Mouse (Mus musculus) bone marrow, adult 2 months (tissue): Measurements from ENCODE around the gene Dnlz. TPM values are rescaled to one million over a fixed set of nuclear protein-coding genes. Genes with fewer than 3 reads are reported as not detected.

Experiments
- H3K27ac ChIP-seq: fragments of 200-500 bp; 2 replicates; pipeline ENCODE4 v1.5.1; 2012; ENCODE audit warnings: low read depth, mild to moderate bottlenecking, control low read depth, inconsistent platforms, low read length; ENCODE audit not compliant: control insufficient read depth, poor library complexity, insufficient read depth
- H3K4me1 ChIP-seq: fragments of 200-500 bp; 2 replicates; pipeline ENCODE4 v1.6.1; 2011; ENCODE audit warnings: low read length; ENCODE audit not compliant: control insufficient read depth, insufficient read depth
- H3K4me3 ChIP-seq: fragments of 200-500 bp; replicated peaks from 2 replicates; pipeline ENCODE3; 2011; ENCODE audit warnings: mild to moderate bottlenecking, low read depth, low read length, control low read depth; ENCODE audit not compliant: control insufficient read depth
- CTCF ChIP-seq: fragments of 200-500 bp; IDR thresholded peaks from 2 replicates; pipeline ENCODE4 v1.5.1; 2011; ENCODE audit warnings: low read length, control low read depth; ENCODE audit not compliant: control insufficient read depth, insufficient read depth
- POLR2A ChIP-seq: fragments of 200-500 bp; IDR thresholded peaks from 2 replicates; pipeline ENCODE4 v1.6.1; 2011; ENCODE audit warnings: low read depth, mild to moderate bottlenecking, control low read depth, low read length, borderline replicate concordance; ENCODE audit not compliant: control insufficient read depth
- WGBS: fragments of 180-500 bp; shearing (Covaris S2); methylation state at CpG from one replicate; pipeline ENCODE4 v1.1.7; 2018; 5-methylcytosine and 5-hydroxymethylcytosine counted together
- polyA plus RNA-seq: library from polyadenylated mRNA; stranded (reverse); fragments of >200 nt; gene quantifications from 2 replicates; pipeline ENCODE4 v1.2.4, GENCODE M21; 2011; ENCODE audit warnings: low replicate concordance; ENCODE audit not compliant: missing spikeins, insufficient read depth, insufficient read length

Dnlz gene
- polyA plus RNA-seq, 1 experiment, result 6.9 TPM

GRCm38 (mm10) chr2:26305555-26305954, 46.4 kb downstream of the Dnlz start:
- no peak for TF ChIP-seq POLR2A
- TF ChIP-seq CTCF, result no peak
- 79% methylated on average over 2 of the region's 2 CpGs for WGBS
- Histone ChIP-seq H3K4me1 (no peaks in the 10 kb centered on the region), H3K4me3 (no peak overlapping the region), H3K27ac (no peak overlapping the region)

GRCm38 (mm10) chr2:26304711-26305110, 47.2 kb downstream of the Dnlz start:
- 30% methylated on average over 1 of the region's 1 CpGs for WGBS
- H3K4me1 ChIP-seq, result no peaks in the 10 kb centered on the region
- no peak overlapping the region for H3K27ac ChIP-seq
- no peak for TF ChIP-seq CTCF
- TF ChIP-seq POLR2A, result no peak
- H3K4me3 ChIP-seq, result no peak overlapping the region

- WGBS, result 83% methylated on average over 10 of the region's 10 CpGs
- Histone ChIP-seq H3K4me3 (no peak overlapping the region), H3K4me1 (no peaks in the 10 kb centered on the region), H3K27ac (no peak overlapping the region)
- TF ChIP-seq POLR2A (no peak), CTCF (no peak)
Measured at GRCm38 (mm10) chr2:26302005-26302503, 49.9 kb downstream of the Dnlz start.

- WGBS, result 3% methylated on average over 3 of the region's 3 CpGs
- Histone ChIP-seq H3K4me1 (no peaks in the 10 kb centered on the region), H3K4me3 (no peak overlapping the region), H3K27ac (no peak overlapping the region)
- TF ChIP-seq POLR2A (no peak), CTCF (peak; percentile 92)
Measured at GRCm38 (mm10) chr2:26300808-26301174, 51.1 kb downstream of the Dnlz start.

- H3K27ac ChIP-seq, result no peak overlapping the region
- H3K4me1 ChIP-seq, result no peaks in the 10 kb centered on the region
- TF ChIP-seq POLR2A (no peak), CTCF (no peak)
- 71% methylated on average over 5 of the region's 5 CpGs for WGBS
- H3K4me3 ChIP-seq, result no peak overlapping the region
Measured at GRCm38 (mm10) chr2:26300161-26300807, 51.6 kb downstream of the Dnlz start.

GRCm38 (mm10) chr2:26299336-26299735, 52.6 kb downstream of the Dnlz start:
- TF ChIP-seq CTCF (no peak), POLR2A (no peak)
- 88% methylated on average over 7 of the region's 7 CpGs for WGBS
- no peak overlapping the region for H3K4me3 ChIP-seq
- no peak overlapping the region for H3K27ac ChIP-seq
- no peaks in the 10 kb centered on the region for H3K4me1 ChIP-seq

GRCm38 (mm10) chr2:26298856-26299230, 53.1 kb downstream of the Dnlz start:
- 29% methylated on average over 4 of the region's 4 CpGs for WGBS
- H3K27ac ChIP-seq, result no peak overlapping the region
- H3K4me3 ChIP-seq, result no peak overlapping the region
- TF ChIP-seq POLR2A, result no peak
- no peak for TF ChIP-seq CTCF
- no peaks in the 10 kb centered on the region for H3K4me1 ChIP-seq

GRCm38 (mm10) chr2:26298208-26298855, 53.6 kb downstream of the Dnlz start:
- Histone ChIP-seq H3K4me1 (no peaks in the 10 kb centered on the region), H3K4me3 (no peak overlapping the region), H3K27ac (no peak overlapping the region)
- WGBS, result 2% methylated on average over 10 of the region's 10 CpGs
- no peak for TF ChIP-seq POLR2A
- TF ChIP-seq CTCF, result no peak

Other genes with a start within 250 kb of the Dnlz start
- 4.0 and 5.8 TPM in 2 replicates for gene Nacc2, start 228.9 kb downstream of the Dnlz start, polyA plus RNA-seq
- gene Lhx3, start 143.8 kb downstream of the Dnlz start, polyA plus RNA-seq, result not detected in 2 replicates
- 2.2 and 2.6 TPM in 2 replicates for gene Qsox2, start 114.6 kb downstream of the Dnlz start, polyA plus RNA-seq
- gene Ccdc187, start 57.6 kb downstream of the Dnlz start, polyA plus RNA-seq, result 0.20 TPM in 1 of 2 replicates, not detected in the other
- 6.1 and 10.0 TPM in 2 replicates for gene Gpsm1, start 36.6 kb downstream of the Dnlz start, polyA plus RNA-seq
- 67.0 and 199 TPM in 2 replicates for gene Card9, start 8.8 kb upstream of the Dnlz start, polyA plus RNA-seq
- 25.2 and 42.6 TPM in 2 replicates for gene Snapc4, start 28.5 kb upstream of the Dnlz start, polyA plus RNA-seq
- gene Entr1, start 37.2 kb upstream of the Dnlz start, polyA plus RNA-seq, result 56.8 and 78.4 TPM in 2 replicates
- 25.5 and 34.2 TPM in 2 replicates for gene Pmpca, start 37.2 kb upstream of the Dnlz start, polyA plus RNA-seq
- 10.7 and 21.5 TPM in 2 replicates for gene Inpp5e, start 57.1 kb upstream of the Dnlz start, polyA plus RNA-seq
- 5.8 and 30.1 TPM in 2 replicates for gene Sec16a, start 93.1 kb upstream of the Dnlz start, polyA plus RNA-seq
- 21.8 and 36.9 TPM in 2 replicates for gene Notch1, start 164.6 kb upstream of the Dnlz start, polyA plus RNA-seq
- 91.0 and 128 TPM in 2 replicates for gene Egfl7, start 227.9 kb upstream of the Dnlz start, polyA plus RNA-seq
- gene Gm20532, start 234.5 kb upstream of the Dnlz start, polyA plus RNA-seq, result not detected in 2 replicates